Mouse (Mus musculus) left cerebral cortex, adult 2 months (tissue): Measurements from ENCODE around the gene Lim2. TPM values are rescaled to one million over a fixed set of nuclear protein-coding genes. Genes with fewer than 3 reads are reported as not detected.

Experiments
- DNase-seq, 2 experiments: peaks; one replicate each; pipeline ENCODE4 v3.0.0; 2021 to 2022; ENCODE audit warnings: low spot score in 2 of 2, mixed read lengths in 1 of 2; ENCODE audit errors: extremely low spot score in 1 of 2
- H3K27ac ChIP-seq: fragments of 200-600 bp; 2 replicates; pipeline ENCODE4 v1.8.1; 2022
- H3K4me3 ChIP-seq: fragments of 200-600 bp; 2 replicates; pipeline ENCODE4 v1.8.1; 2022
- CTCF ChIP-seq: fragments of 200-600 bp; IDR thresholded peaks from 2 replicates; pipeline ENCODE4 v1.8.1; 2022; ENCODE audit warnings: antibody characterized with exemption, mild to moderate bottlenecking, moderate library complexity
- intact Hi-C: fragments of 180-260 bp; cut with DNase I; formaldehyde crosslinking; loops from one replicate; pipeline ENCODE4 v1.15.1; 2025
- total RNA-seq, 2 experiments: library from RNA; stranded (reverse); gene quantifications; 2 replicates each; pipeline ENCODE4 v1.2.3; 2021

The Lim2 gene
- total RNA-seq, 2 experiments from 2014 or later = not detected

DNA sequence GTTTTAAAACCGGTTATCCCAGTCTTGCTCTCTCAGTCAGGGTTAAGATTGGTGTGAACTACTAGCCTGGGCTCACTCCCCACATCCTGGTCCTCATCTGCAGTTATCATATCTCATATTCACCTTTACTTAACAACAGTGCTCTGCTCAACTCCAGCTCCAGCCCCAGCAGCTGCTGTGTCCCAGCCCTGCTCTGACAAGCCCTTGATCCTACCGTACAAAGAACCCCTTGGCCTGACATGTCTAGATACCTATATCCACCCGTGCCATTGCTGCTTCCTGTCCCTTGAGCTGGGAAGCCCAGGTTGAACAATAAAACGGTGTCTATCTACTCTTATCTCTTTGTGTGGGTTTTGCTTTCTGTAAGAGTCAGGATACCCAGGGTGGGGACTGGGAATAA, 2.0 kb downstream of the Lim2 start:
- no peak overlapping the region for H3K27ac ChIP-seq
- intact Hi-C loops = no loop called here
- no peak for DNase-seq
- H3K4me3 ChIP-seq = no peak overlapping the region
- no peak for TF ChIP-seq CTCF

DNA sequence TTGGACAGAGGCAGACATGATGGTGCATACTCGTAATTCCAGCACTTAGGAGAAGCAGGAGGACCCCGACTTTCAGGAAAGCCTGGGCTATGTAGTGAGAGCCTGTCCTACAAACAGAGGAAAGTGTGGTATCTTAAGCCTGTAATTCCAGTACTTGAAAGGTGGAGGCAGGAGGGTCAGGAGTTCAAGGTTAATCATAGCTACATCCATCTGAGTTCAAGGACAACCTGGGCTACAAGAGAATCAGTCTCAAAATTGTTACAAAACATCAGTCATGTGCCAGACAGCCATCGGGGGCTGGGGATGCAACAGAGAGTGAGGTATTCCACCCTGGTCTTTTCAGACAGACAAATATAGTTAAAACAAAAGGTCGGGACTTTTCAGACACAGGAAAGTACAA, 5.4 kb downstream of the Lim2 start:
- intact Hi-C loops = no loop called here
- no peak for TF ChIP-seq CTCF

DNA sequence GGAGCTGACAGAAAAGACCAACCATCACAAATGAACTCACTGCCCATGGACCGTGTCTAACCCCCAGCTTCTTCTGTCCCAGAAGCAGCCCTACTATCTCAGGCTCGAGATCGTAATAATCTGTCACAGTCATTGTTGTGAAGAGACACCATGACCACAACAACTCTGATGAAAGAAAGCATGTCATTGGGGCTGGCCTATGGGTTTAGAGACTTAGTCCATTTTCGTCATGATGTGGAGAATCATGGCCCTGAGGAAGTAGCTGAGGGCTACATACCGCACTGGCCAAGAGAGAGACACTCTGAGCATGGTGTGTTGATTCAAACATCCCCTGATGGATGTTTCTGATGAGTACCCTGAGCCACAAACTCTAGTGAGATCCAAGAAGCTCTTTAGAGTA, 7.2 kb downstream of the Lim2 start:
- DNase-seq = no peak
- Histone ChIP-seq H3K4me3 (no peak overlapping the region), H3K27ac (no peak overlapping the region)
- TF ChIP-seq CTCF = no peak
- intact Hi-C loops = no loop called here

More for the DNA sequence above, 5.4 kb downstream of the Lim2 start:
- no peak overlapping the region for H3K27ac ChIP-seq
- H3K4me3 ChIP-seq = no peak overlapping the region
- no peak for DNase-seq

DNA sequence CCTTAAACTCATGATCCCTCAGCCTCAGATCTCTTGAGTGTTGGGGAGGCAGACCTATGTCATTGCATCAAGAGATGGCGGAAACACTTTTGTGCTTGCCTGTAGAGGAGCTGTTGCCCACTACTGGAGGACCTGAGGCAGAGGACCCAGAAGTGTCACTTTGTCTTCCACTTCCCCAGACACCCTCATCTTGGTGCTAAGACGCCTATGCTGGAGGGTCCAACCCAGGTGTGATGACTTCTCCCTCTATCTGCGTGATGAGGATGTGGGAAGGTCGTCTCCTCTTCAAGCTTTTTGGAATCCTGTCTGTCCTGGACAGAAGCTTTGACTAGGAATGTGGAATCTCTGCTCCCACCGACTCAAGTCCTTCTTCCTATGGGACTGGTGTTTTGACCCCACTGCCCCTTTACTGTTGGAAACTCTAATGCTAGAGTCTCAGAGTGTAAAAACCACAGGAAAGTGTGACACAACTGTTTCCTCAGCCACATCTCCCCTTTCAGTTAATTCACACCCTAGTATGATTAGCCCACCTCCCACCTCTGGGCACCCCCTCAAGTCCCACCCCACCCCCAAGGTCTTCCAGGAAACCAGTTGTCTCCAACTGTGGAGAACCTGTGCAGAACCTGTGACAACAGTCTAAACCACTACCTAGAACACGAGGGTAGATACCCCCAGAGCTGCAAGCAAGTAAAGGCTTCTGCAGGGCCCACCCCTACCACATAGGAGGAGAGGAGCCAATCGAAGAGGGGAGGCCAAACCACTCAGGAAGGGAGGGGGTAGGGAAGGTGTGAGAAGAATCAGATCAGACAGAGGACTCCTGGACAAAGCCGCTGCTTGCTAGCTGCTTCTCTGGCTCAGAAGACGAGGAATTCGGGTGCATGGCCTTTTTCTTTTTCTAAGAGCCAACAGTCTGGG, 9.1 kb downstream of the Lim2 start, which contains the start of gene Nkg7:
Nkg7 (plus strand) TSS at position 733 of the 915 bp plus-strand sequence.
- DNase-seq = no peak
- no peak for TF ChIP-seq CTCF
- no peak within 1 kb of the TSS for H3K4me3 ChIP-seq
- intact Hi-C loops = no loop called here
- H3K27ac ChIP-seq = no peak within 1 kb of the TSS

DNA sequence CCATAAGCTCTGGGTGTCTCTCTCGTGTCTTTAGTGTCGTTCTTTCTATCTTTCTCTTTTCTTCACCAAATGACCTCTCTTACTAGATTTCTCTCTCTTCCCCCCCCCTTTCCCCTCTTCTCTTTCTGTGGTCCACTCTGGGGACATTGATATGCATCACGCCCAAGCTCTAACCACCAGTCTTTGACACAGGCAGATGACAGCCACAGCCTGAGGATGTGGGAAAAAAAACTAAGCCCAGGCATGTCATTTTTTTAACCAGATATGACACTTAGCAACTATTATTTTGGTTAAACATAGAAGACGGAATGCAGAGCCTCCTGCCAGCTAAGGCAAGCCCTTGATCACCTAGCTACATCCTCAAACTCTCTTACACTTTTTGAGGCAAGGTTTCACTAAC, 11.1 kb downstream of the Lim2 start:
- TF ChIP-seq CTCF = no peak
- intact Hi-C loops = no loop called here
- no peak overlapping the region for H3K4me3 ChIP-seq

DNA sequence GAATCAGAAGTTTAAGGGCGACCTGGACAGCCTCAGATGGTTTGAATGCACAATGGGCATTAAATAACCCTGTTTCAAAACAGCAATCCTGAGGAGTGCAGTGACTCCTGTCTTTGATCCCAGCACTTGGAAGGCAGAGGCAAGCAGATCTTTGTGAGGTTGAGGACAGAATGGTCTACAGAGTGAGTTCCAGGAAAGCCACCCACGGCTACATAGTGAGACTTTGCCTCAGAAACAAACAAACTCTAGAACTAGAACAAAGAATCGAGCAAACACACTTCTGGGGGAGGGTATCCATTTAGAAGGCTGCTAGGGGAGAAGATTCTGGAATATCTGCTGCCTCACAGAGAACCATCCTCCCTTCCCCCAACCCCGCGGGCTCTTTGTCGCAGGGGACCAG, 13.0 kb downstream of the Lim2 start, which contains the start of gene Cldnd2:
Cldnd2 (plus strand) TSS at position 301 of the 400 bp plus-strand sequence.
- H3K27ac ChIP-seq = no peak within 1 kb of the TSS
- intact Hi-C loops = loop anchor here (5.0 to 10.0 kb wide), 3 partner anchors 52 to 234 kb away; partner anchors contain the start of genes Ctu1, Iglon5 and Zfp715
- H3K4me3 ChIP-seq = no peak within 1 kb of the TSS
- DNase-seq = no peak
- TF ChIP-seq CTCF = no peak

More for the DNA sequence above, 11.1 kb downstream of the Lim2 start:
- H3K27ac ChIP-seq = no peak overlapping the region
- DNase-seq = no peak

DNA sequence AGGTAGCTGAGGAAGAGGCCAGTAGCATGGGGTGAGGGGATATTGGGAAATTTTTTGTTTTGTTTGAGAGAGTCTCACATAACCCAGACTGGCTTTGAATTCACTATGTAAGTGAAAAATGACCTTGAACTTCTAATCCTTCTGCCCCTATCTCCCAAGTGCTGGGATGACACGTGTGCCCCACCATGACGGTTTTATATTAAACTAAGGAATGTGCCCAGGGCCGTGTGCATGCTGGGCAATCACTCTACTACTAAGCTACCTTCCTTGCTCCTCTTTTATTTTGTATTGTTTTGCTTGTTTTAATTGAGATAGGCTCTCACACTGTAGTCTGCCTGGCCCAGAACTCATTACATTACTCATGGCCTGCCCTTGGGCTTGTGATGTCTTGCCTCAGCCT, 13.6 kb downstream of the Lim2 start:
- intact Hi-C loops = loop anchor here (5.0 to 10.0 kb wide), 3 partner anchors 51 to 234 kb away; partner anchors contain the start of genes Ctu1, Iglon5 and Zfp715
- TF ChIP-seq CTCF = no peak
- no peak for DNase-seq
- H3K27ac ChIP-seq = no peak overlapping the region
- no peak overlapping the region for H3K4me3 ChIP-seq

DNA sequence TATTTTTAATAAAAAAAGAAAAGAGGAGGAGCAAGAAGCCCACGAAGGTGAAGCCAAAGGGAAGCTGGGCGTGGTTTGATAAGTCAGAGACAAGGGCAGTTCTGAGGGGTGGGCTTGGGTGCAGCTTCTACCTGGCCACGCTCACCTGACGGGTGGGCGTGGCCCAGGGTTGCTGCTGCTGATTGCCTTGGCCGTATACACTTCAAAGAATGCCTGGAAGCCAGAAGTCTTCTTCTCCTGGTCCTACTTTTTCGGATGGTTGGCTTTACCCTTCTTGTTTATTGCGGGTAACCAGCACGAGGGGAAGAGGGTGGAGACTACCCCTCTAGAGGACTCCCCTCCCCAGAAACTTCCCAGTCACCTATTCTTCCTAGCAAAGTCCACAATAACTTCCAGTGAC, 15.2 kb downstream of the Lim2 start:
- no peak for TF ChIP-seq CTCF
- intact Hi-C loops = loop anchor here (5.0 to 10.0 kb wide), 3 partner anchors 50 to 232 kb away; partner anchors contain the start of genes Ctu1, Iglon5 and Zfp715
- no peak for DNase-seq
- Histone ChIP-seq H3K4me3 (peak overlapping the region; percentile 56), H3K27ac (peak overlapping the region; percentile 89; the same call in 1 of the 2 replicates)

DNA sequence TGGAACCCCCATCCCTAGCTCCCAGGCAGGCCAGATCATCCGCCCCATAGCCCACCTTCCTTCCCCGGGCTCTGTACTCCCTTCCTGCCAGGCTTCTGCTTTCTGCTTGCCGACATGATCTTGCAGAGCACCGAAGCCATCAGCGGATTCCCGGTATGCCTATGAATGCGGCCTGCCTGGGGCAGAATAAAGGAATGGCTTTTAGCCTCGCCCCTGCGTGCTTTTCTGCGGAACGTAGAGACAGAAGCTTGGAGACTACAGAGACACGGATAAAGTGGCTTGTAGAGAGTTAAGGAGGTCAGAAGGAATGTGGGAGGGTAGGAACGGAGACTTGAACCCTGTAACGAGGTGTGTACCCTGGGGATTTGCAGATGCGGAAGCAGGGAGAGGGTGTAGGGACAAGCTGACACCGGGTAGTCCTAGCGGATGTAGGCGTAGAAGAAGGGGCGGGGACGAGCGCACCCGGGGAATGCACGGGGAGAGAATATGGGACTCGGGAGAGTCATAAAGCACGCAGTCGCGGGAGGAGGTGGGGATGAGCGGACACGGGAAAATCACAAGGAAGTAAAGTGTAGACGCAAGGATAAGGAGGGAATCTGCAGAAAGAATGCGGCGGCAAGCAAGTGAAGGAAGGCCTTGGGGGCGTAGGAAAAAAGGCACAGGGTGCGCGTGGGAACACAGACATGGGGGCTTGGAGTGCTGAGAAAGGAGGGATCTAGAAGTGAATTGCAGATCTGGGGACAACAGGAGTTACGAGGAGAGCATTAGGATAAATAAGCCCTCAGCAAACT, 15.9 kb downstream of the Lim2 start:
- H3K4me3 ChIP-seq = peak overlapping the region; percentile 56
- TF ChIP-seq CTCF = no peak
- intact Hi-C loops = loop anchor here (5.0 to 10.0 kb wide), 3 partner anchors 49 to 231 kb away; partner anchors contain the start of genes Ctu1, Iglon5 and Zfp715
- peak overlapping the region; percentile 89 for H3K27ac ChIP-seq
- DNase-seq = peak; percentile 70 to 71

DNA sequence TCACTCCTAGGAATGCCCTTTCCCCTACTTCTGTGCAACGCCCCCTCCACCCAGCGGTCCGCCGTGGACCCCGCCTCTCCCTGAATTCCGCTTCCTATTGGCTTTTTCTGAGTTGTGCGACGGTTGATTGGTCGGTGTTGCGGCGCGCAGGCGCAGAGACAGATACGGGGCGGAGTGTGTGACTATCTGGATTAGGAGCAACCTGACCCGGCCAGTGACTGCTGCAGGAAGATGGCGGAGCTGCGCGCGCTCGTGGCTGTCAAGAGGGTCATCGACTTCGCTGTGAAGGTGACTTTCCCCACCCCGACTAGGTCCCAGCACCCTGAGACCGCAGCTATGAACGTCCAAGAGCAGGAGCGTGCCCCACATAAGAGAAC, 16.4 kb downstream of the Lim2 start, which contains the start of the genes Etfb and Gm45233:
Etfb (plus strand) TSS at position 167 of the 377 bp plus-strand sequence.
Gm45233 (plus strand) TSS at position 212 of the 377 bp plus-strand sequence.
- intact Hi-C loops = loop anchor here (5.0 to 10.0 kb wide), 3 partner anchors 48 to 231 kb away; partner anchors contain the start of genes Ctu1, Iglon5 and Zfp715
- peak; percentile 91 to 94 for DNase-seq
- no peak for TF ChIP-seq CTCF
- peak within 1 kb of the TSS; percentile 56 for H3K4me3 ChIP-seq
- peak within 1 kb of the TSS; percentile 89 for H3K27ac ChIP-seq

DNA sequence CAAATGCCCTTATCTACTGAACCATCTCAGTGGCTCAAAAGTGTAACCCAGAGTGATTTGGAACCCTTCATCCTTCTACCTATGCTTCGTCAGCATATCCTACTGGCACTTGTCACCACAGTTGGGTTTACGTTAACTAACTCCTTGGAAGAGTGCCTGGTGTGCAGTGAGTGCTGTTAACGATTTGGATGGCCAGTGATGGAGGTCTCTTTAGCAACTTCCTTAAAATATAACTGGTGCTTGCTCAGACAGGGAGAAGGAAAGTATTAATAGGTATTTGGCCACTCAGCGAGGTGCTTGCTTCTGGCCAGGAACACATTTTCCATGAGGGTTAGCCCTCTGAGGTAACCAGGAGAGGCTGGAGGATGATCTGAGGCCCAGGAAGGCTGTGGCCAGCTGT, 20.3 kb downstream of the Lim2 start:
- intact Hi-C loops = loop anchor here (10.0 kb wide), 1 partner anchor 227 kb away; the partner anchor contains the start of gene Ctu1
- Histone ChIP-seq H3K4me3 (no peak overlapping the region), H3K27ac (no peak overlapping the region)
- TF ChIP-seq CTCF = no peak
- no peak for DNase-seq
